Mouse (Mus musculus): ENCODE results near the gene Trex1. TPM values are rescaled to one million over a fixed set of nuclear protein-coding genes. Genes with fewer than 3 reads are reported as not detected.

The Trex1 gene
- polyA plus RNA-seq, 1 experiment from 2014 or later = 10.6 TPM

DNA sequence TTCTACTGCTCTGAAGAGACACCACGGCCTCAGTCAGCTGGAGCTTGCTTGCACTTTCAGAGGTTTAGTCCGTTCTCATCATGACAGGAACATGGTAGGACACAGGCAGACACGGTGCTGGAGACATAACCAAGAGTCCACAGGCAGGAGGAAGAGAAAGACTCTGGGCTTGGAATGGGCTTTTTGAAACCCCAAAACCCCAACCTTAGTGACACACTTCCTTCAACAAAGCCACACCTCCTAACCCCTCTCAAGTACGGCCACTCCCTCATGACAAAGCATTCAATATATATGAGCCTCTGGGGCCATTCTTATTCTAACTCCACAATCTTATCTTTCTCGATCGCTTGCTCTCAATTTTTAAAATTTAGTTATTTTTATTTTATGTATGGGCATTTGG, 27.1 kb downstream of the Trex1 start:
- H3K9ac ChIP-seq = no peak overlapping the region
- WGBS = 71% methylated on average over 6 of the region's 6 CpGs
- no peaks in the 10 kb centered on the region for H3K4me1 ChIP-seq (ENCODE audit: insufficient read depth)
- H3K4me2 ChIP-seq = no peak overlapping the region
- H3K9me3 ChIP-seq (ENCODE audit: low read depth, low read length) = no peaks in the 10 kb centered on the region
- no peak overlapping the region for H3K27ac ChIP-seq (ENCODE audit: low read depth)
- no peaks in the 10 kb centered on the region for H3K36me3 ChIP-seq (ENCODE audit: insufficient read depth)
- DNase-seq (no peak), ATAC-seq (ENCODE audit: insufficient read depth) (no peak)
- TF ChIP-seq CTCF (IDR thresholded peaks at IDR 0.05; ENCODE audit: low read depth) = no peak
- no peaks in the 10 kb centered on the region for H3K27me3 ChIP-seq (ENCODE audit: insufficient read depth, low read length)
- no peak overlapping the region for H3K4me3 ChIP-seq (ENCODE audit: low read depth, low read length)

DNA sequence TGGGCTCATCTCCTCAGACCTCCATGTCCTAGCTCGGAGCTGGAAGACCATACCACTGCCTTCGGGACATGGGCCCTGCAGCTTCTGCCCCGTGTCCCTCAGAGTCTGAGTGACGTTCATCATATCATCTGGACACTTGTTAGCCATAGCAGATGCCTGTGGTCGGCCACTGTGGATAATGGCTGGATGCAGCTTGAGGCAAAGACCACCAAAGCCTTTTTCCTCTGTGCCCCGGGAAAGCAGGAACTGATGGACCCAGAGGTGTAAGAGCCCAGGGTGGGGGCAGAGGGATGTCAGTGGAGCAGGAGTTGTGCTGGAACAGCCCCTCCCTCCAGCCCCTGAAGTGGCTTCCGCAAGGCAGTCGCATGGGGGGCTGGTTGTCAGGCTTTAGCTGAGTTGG, 27.8 kb downstream of the Trex1 start:
- no peak for TF ChIP-seq CTCF (IDR thresholded peaks at IDR 0.05; ENCODE audit: low read depth)

DNA sequence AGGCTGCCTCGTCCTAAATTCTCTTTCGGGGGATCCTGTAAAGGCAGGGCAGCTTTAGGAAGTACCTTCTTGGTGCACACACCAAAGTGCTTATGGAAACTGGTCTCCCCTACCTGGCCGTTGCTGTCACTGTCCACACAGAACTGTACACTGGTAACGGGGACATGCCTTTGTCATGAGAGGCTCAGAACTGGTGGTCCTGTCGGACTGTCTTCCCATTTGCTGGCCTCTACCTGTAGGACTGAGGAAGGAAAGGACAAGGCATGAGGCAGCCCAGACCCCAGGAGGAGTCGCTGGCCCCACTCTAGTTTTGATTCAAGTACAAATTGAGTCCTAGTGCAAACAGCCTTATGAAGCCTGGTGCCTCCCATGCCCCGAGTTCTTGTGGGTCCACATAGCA, 28.5 kb downstream of the Trex1 start:
- Histone ChIP-seq H3K4me3 (ENCODE audit: low read depth, low read length) (no peak overlapping the region), H3K4me2 (no peak overlapping the region), H3K27ac (ENCODE audit: low read depth) (no peak overlapping the region), H3K4me1 (ENCODE audit: insufficient read depth) (no peaks in the 10 kb centered on the region), H3K9me3 (ENCODE audit: low read depth, low read length) (no peaks in the 10 kb centered on the region), H3K9ac (no peak overlapping the region), H3K36me3 (ENCODE audit: insufficient read depth) (no peaks in the 10 kb centered on the region), H3K27me3 (ENCODE audit: insufficient read depth, low read length) (no peaks in the 10 kb centered on the region)
- DNase-seq (no peak), ATAC-seq (ENCODE audit: insufficient read depth) (no peak)
- no peak for TF ChIP-seq CTCF (IDR thresholded peaks at IDR 0.05; ENCODE audit: low read depth)
- 87% methylated on average over 7 of the region's 7 CpGs for WGBS

More for the DNA sequence above, 27.8 kb downstream of the Trex1 start:
- Histone ChIP-seq H3K4me2 (no peak overlapping the region), H3K4me3 (ENCODE audit: low read depth, low read length) (no peak overlapping the region), H3K9me3 (ENCODE audit: low read depth, low read length) (no peaks in the 10 kb centered on the region), H3K27ac (ENCODE audit: low read depth) (no peak overlapping the region), H3K27me3 (ENCODE audit: insufficient read depth, low read length) (no peaks in the 10 kb centered on the region), H3K4me1 (ENCODE audit: insufficient read depth) (no peaks in the 10 kb centered on the region), H3K9ac (no peak overlapping the region), H3K36me3 (ENCODE audit: insufficient read depth) (no peaks in the 10 kb centered on the region)
- WGBS = 67% methylated on average over 8 of the region's 8 CpGs
- DNase-seq = no peak
- ATAC-seq (ENCODE audit: insufficient read depth) = no peak

DNA sequence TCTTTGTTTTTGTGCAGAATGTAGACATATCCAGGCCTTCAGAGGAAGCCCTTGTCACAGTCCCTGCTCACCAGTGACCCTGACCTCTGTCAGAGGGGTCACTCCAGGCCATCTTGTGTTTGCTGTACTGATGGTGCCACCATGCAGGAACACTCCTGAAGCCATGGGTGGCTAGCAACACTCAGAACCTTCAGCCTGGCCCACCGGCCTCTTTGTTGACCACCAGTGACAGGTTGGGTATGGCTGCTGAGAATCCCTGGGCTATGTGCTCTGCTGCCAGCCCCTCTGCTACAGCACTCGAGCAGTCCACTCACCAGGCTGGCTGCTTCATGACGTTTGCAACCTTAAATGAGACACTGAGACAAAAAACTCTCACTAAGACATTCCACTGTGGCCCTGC, 29.2 kb downstream of the Trex1 start:
- ATAC-seq (ENCODE audit: insufficient read depth) (no peak), DNase-seq (no peak)
- no peaks in the 10 kb centered on the region for H3K36me3 ChIP-seq (ENCODE audit: insufficient read depth)
- H3K4me3 ChIP-seq (ENCODE audit: low read depth, low read length) = no peak overlapping the region
- no peak overlapping the region for H3K27ac ChIP-seq (ENCODE audit: low read depth)
- H3K9me3 ChIP-seq (ENCODE audit: low read depth, low read length) = no peaks in the 10 kb centered on the region
- no peaks in the 10 kb centered on the region for H3K27me3 ChIP-seq (ENCODE audit: insufficient read depth, low read length)
- no peak overlapping the region for H3K9ac ChIP-seq
- H3K4me2 ChIP-seq = no peak overlapping the region
- TF ChIP-seq CTCF (IDR thresholded peaks at IDR 0.05; ENCODE audit: low read depth) = no peak
- WGBS = 59% methylated on average over 3 of the region's 3 CpGs
- no peaks in the 10 kb centered on the region for H3K4me1 ChIP-seq (ENCODE audit: insufficient read depth)

DNA sequence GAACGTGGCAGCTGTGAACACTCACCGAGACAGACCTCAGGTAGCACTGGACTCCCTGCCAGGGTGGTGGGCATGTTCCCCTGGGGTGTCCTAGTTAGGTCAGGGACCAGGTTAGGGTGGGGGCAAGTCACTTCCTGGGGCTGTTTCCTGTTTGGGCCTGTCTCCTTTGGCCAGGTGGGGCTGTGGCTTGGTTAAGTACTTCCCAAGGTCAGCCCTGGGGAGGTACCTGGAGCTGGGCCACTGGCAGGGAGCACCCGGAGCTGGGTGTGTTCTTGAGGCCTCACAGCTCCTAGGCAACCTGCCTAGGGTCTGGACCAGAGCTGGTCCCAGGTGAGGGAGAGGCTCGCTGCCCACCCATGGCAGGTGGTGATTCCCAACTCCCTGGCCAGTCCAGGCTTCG, 30.6 kb downstream of the Trex1 start:
- no peak overlapping the region for H3K4me2 ChIP-seq
- H3K27ac ChIP-seq (ENCODE audit: low read depth) = no peak overlapping the region
- H3K36me3 ChIP-seq (ENCODE audit: insufficient read depth) = no peaks in the 10 kb centered on the region
- WGBS = 68% methylated on average over 5 of the region's 5 CpGs
- no peak overlapping the region for H3K9ac ChIP-seq
- no peaks in the 10 kb centered on the region for H3K27me3 ChIP-seq (ENCODE audit: insufficient read depth, low read length)
- H3K4me1 ChIP-seq (ENCODE audit: insufficient read depth) = no peaks in the 10 kb centered on the region
- H3K9me3 ChIP-seq (ENCODE audit: low read depth, low read length) = no peaks in the 10 kb centered on the region
- no peak for TF ChIP-seq CTCF (IDR thresholded peaks at IDR 0.05; ENCODE audit: low read depth)
- H3K4me3 ChIP-seq (ENCODE audit: low read depth, low read length) = no peak overlapping the region
- DNase-seq (no peak), ATAC-seq (ENCODE audit: insufficient read depth) (no peak)

DNA sequence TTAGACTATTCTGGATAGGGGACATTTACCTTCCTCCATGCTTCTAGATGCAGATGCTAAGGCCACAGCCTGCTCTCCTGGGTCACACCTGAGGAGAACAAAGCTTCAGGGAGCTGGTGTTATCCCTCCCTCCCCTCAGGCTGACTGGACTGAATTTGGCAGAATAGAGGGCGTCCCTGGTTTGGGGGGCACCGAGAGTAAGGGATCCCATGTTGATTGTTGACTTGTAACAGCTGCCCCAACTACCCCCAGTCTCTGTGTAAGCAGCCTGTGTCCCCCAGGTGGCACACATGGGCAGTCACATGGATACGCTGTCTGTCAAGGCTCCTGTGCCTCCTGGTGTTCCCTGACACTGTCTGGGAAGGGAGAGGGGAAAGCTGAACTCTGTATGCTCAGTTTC, 31.1 kb downstream of the Trex1 start:
- Histone ChIP-seq H3K27me3 (ENCODE audit: insufficient read depth, low read length) (no peaks in the 10 kb centered on the region), H3K4me3 (ENCODE audit: low read depth, low read length) (no peak overlapping the region), H3K4me1 (ENCODE audit: insufficient read depth) (no peaks in the 10 kb centered on the region), H3K27ac (ENCODE audit: low read depth) (no peak overlapping the region), H3K9ac (no peak overlapping the region), H3K36me3 (ENCODE audit: insufficient read depth) (no peaks in the 10 kb centered on the region), H3K9me3 (ENCODE audit: low read depth, low read length) (no peaks in the 10 kb centered on the region), H3K4me2 (no peak overlapping the region)
- WGBS = 79% methylated on average over 3 of the region's 3 CpGs
- TF ChIP-seq CTCF (IDR thresholded peaks at IDR 0.05; ENCODE audit: low read depth) = no peak
- ATAC-seq (ENCODE audit: insufficient read depth) (no peak), DNase-seq (no peak)

DNA sequence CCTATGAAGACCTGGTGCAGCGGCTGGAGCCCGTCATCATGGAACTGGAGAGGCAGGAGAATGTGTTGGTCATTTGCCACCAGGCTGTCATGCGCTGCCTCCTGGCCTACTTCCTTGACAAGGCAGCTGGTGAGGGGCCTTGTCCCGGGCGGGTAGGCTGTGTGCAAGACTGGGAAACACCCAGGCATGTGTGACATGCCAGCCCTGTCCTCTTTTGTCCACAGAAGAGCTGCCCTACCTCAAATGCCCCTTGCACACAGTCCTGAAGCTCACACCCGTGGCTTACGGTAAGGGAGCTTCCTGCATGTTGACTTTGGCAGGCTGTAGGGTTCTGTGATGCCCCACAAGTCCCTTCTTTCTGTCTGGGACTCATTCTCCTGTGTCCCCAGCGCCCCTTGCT, 32.0 kb downstream of the Trex1 start:
- no peaks in the 10 kb centered on the region for H3K36me3 ChIP-seq (ENCODE audit: insufficient read depth)
- TF ChIP-seq CTCF (IDR thresholded peaks at IDR 0.05; ENCODE audit: low read depth) = no peak
- no peak for DNase-seq

More for the DNA sequence above, 32.0 kb downstream of the Trex1 start:
- H3K4me3 ChIP-seq (ENCODE audit: low read depth, low read length) = no peak overlapping the region
- H3K4me1 ChIP-seq (ENCODE audit: insufficient read depth) = no peaks in the 10 kb centered on the region
- no peak overlapping the region for H3K4me2 ChIP-seq
- 73% methylated on average over 8 of the region's 8 CpGs for WGBS
- no peaks in the 10 kb centered on the region for H3K9me3 ChIP-seq (ENCODE audit: low read depth, low read length)
- H3K9ac ChIP-seq = no peak overlapping the region
- no peak overlapping the region for H3K27ac ChIP-seq (ENCODE audit: low read depth)
- ATAC-seq (ENCODE audit: insufficient read depth) = no peak
- H3K27me3 ChIP-seq (ENCODE audit: insufficient read depth, low read length) = no peaks in the 10 kb centered on the region

Measured in lung, embryonic 14.5 days (tissue).